Mouse (Mus musculus) embryonic facial prominence, embryonic 12.5 days (tissue): ENCODE results near the gene Snd1. TPM values are rescaled to one million over a fixed set of nuclear protein-coding genes. Genes with fewer than 3 reads are reported as not detected.

Experiments
- ATAC-seq: fragments of 200-750 bp; cut with Nextera tagmentation; 2 replicates; pipeline ENCODE4 v1.8.0; 2017; ENCODE audit not compliant: insufficient number of reproducible peaks, insufficient read depth, low FRiP score, low TSS enrichment
- H3K27ac ChIP-seq: fragments of 300-500 bp; sonication (generic); 2 replicates; pipeline ENCODE4 v1.5.1; 2016; ENCODE audit warnings: mild to moderate bottlenecking
- H3K27me3 ChIP-seq: fragments of 300-500 bp; sonication (generic); 2 replicates; pipeline ENCODE4 v1.6.1; 2016; ENCODE audit warnings: mild to moderate bottlenecking, moderate library complexity
- H3K36me3 ChIP-seq: fragments of 300-500 bp; sonication (generic); 2 replicates; pipeline ENCODE4 v1.6.1; 2016; ENCODE audit warnings: mild to moderate bottlenecking
- H3K4me1 ChIP-seq: fragments of 300-500 bp; sonication (generic); 2 replicates; pipeline ENCODE4 v1.6.1; 2016
- H3K4me2 ChIP-seq: fragments of 300-500 bp; sonication (generic); replicated peaks from 2 replicates; pipeline ENCODE4 v1.6.1; 2016; ENCODE audit warnings: mild to moderate bottlenecking, moderate library complexity
- H3K4me3 ChIP-seq: fragments of 300-500 bp; sonication (generic); 2 replicates; pipeline ENCODE4 v1.5.1; 2016; ENCODE audit warnings: mild to moderate bottlenecking
- H3K9ac ChIP-seq: fragments of 300-500 bp; sonication (generic); 2 replicates; pipeline ENCODE4 v1.6.1; 2016; ENCODE audit warnings: mild to moderate bottlenecking, moderate library complexity
- H3K9me3 ChIP-seq: fragments of 300-500 bp; sonication (generic); 2 replicates; pipeline ENCODE4 v1.6.1; 2016; ENCODE audit warnings: mild to moderate bottlenecking, moderate library complexity
- WGBS: fragments of 180-500 bp; shearing (Covaris S2); methylation state at CpG from one replicate; pipeline ENCODE4 v1.1.7; 2016; 5-methylcytosine and 5-hydroxymethylcytosine counted together
- polyA plus RNA-seq: library from polyadenylated mRNA; unstranded; fragments of >200 nt; fragmentation: Nextera tagmentation; extraction: Ambion mirVana; gene quantifications from 2 replicates; pipeline ENCODE4 v1.2.1, GENCODE M21; 2016

Gene Snd1
- polyA plus RNA-seq, 1 experiment from 2014 or later, result 133 TPM

- H3K27me3 ChIP-seq, result no peaks in the 10 kb centered on the region
Observed at GRCm38 (mm10) chr6:28895004-28895515, 420.1 kb downstream of the Snd1 start.

GRCm38 (mm10) chr6:28895726-28896125 is 420.8 kb downstream of the Snd1 start:
- no peak for ATAC-seq
- H3K27ac ChIP-seq, result no peak overlapping the region
- H3K36me3 ChIP-seq, result peaks cover 7% of the 10 kb centered on the region
- H3K4me2 ChIP-seq, result no peak overlapping the region
- H3K4me1 ChIP-seq, result 0 out of 2 replicates have a peak, but pooled peaks cover 6% of the 10 kb centered on the region
- H3K4me3 ChIP-seq, result no peak overlapping the region
- H3K9me3 ChIP-seq, result no peaks in the 10 kb centered on the region
- H3K9ac ChIP-seq, result no peak overlapping the region
- 72% methylated on average over 6 of the region's 6 CpGs for WGBS
- no peaks in the 10 kb centered on the region for H3K27me3 ChIP-seq

More at GRCm38 (mm10) chr6:28895004-28895515, 420.1 kb downstream of the Snd1 start:
- Histone ChIP-seq H3K4me1 (0 out of 2 replicates have a peak, but pooled peaks cover 6% of the 10 kb centered on the region), H3K9ac (no peak overlapping the region), H3K36me3 (peaks cover 13% of the 10 kb centered on the region), H3K4me3 (no peak overlapping the region), H3K27ac (no peak overlapping the region), H3K9me3 (no peaks in the 10 kb centered on the region), H3K4me2 (no peak overlapping the region)
- 76% methylated on average over 12 of the region's 12 CpGs for WGBS
- no peak for ATAC-seq

GRCm38 (mm10) chr6:28896762-28897320 is 421.9 kb downstream of the Snd1 start:
- ATAC-seq, result no peak

GRCm38 (mm10) chr6:28897326-28898085 is 422.6 kb downstream of the Snd1 start:
- Histone ChIP-seq H3K27ac (no peak overlapping the region), H3K4me2 (no peak overlapping the region), H3K9ac (no peak overlapping the region), H3K9me3 (no peaks in the 10 kb centered on the region), H3K36me3 (no peaks in the 10 kb centered on the region), H3K4me1 (0 out of 2 replicates have a peak, but pooled peaks cover 6% of the 10 kb centered on the region), H3K27me3 (no peaks in the 10 kb centered on the region), H3K4me3 (no peak overlapping the region)
- WGBS, result 60% methylated on average over 11 of the region's 11 CpGs
- no peak for ATAC-seq

More at GRCm38 (mm10) chr6:28896762-28897320, 421.9 kb downstream of the Snd1 start:
- H3K27ac ChIP-seq, result no peak overlapping the region
- H3K36me3 ChIP-seq, result no peaks in the 10 kb centered on the region
- no peaks in the 10 kb centered on the region for H3K9me3 ChIP-seq
- H3K4me3 ChIP-seq, result no peak overlapping the region
- H3K9ac ChIP-seq, result no peak overlapping the region
- 0 out of 2 replicates have a peak, but pooled peaks cover 6% of the 10 kb centered on the region for H3K4me1 ChIP-seq
- WGBS, result 36% methylated on average over 5 of the region's 5 CpGs
- no peak overlapping the region for H3K4me2 ChIP-seq
- H3K27me3 ChIP-seq, result no peaks in the 10 kb centered on the region

GRCm38 (mm10) chr6:28898836-28899235 is 423.9 kb downstream of the Snd1 start:
- Histone ChIP-seq H3K27me3 (no peaks in the 10 kb centered on the region), H3K27ac (no peak overlapping the region), H3K4me3 (no peak overlapping the region), H3K4me1 (0 out of 2 replicates have a peak, but pooled peaks cover 6% of the 10 kb centered on the region), H3K36me3 (no peaks in the 10 kb centered on the region), H3K9ac (no peak overlapping the region), H3K9me3 (no peaks in the 10 kb centered on the region), H3K4me2 (no peak overlapping the region)
- ATAC-seq, result no peak
- 17% methylated on average over 10 of the region's 10 CpGs for WGBS

- no peak for ATAC-seq
- 0 out of 2 replicates have a peak, but pooled peaks cover 6% of the 10 kb centered on the region for H3K4me1 ChIP-seq
- no peaks in the 10 kb centered on the region for H3K27me3 ChIP-seq
- H3K4me3 ChIP-seq, result no peak overlapping the region
- H3K4me2 ChIP-seq, result no peak overlapping the region
- H3K9me3 ChIP-seq, result no peaks in the 10 kb centered on the region
- no peak overlapping the region for H3K27ac ChIP-seq
- WGBS, result 55% methylated on average over 2 of the region's 2 CpGs
- no peak overlapping the region for H3K9ac ChIP-seq
- H3K36me3 ChIP-seq, result no peaks in the 10 kb centered on the region
Observed at GRCm38 (mm10) chr6:28902573-28902972, 427.6 kb downstream of the Snd1 start.

GRCm38 (mm10) chr6:28904417-28904816 is 429.5 kb downstream of the Snd1 start:
- Histone ChIP-seq H3K27me3 (no peaks in the 10 kb centered on the region), H3K36me3 (no peaks in the 10 kb centered on the region), H3K4me1 (no peaks in the 10 kb centered on the region), H3K4me3 (no peak overlapping the region), H3K9me3 (no peaks in the 10 kb centered on the region), H3K27ac (no peak overlapping the region), H3K4me2 (no peak overlapping the region), H3K9ac (no peak overlapping the region)
- 59% methylated on average over 4 of the region's 4 CpGs for WGBS
- ATAC-seq, result no peak

- no peaks in the 10 kb centered on the region for H3K9me3 ChIP-seq
- no peaks in the 10 kb centered on the region for H3K4me1 ChIP-seq
- no peak for ATAC-seq
- no peak overlapping the region for H3K4me2 ChIP-seq
- no peak overlapping the region for H3K9ac ChIP-seq
- H3K4me3 ChIP-seq, result no peak overlapping the region
- 56% methylated on average over 8 of the region's 8 CpGs for WGBS
- no peaks in the 10 kb centered on the region for H3K36me3 ChIP-seq
- H3K27me3 ChIP-seq, result no peaks in the 10 kb centered on the region
- H3K27ac ChIP-seq, result no peak overlapping the region
Observed at GRCm38 (mm10) chr6:28905301-28905700, 430.4 kb downstream of the Snd1 start.

- H3K27ac ChIP-seq, result no peak overlapping the region
- no peak for ATAC-seq
- 79% methylated on average over 15 of the region's 15 CpGs for WGBS
Observed at GRCm38 (mm10) chr6:28909866-28910265, 434.9 kb downstream of the Snd1 start.

GRCm38 (mm10) chr6:28914981-28915380 is 440.0 kb downstream of the Snd1 start:
- no peaks in the 10 kb centered on the region for H3K9me3 ChIP-seq
- peaks cover 9% of the 10 kb centered on the region; the same call in 1 of the 2 replicates for H3K4me1 ChIP-seq
- H3K4me3 ChIP-seq, result no peak overlapping the region
- no peaks in the 10 kb centered on the region for H3K27me3 ChIP-seq
- no peak overlapping the region for H3K9ac ChIP-seq
- no peak overlapping the region for H3K4me2 ChIP-seq
- no peaks in the 10 kb centered on the region for H3K36me3 ChIP-seq
- no peak overlapping the region for H3K27ac ChIP-seq
- WGBS, result 41% methylated on average over 1 of the region's 1 CpGs
- no peak for ATAC-seq

More at GRCm38 (mm10) chr6:28909866-28910265, 434.9 kb downstream of the Snd1 start:
- Histone ChIP-seq H3K4me3 (no peak overlapping the region), H3K27me3 (no peaks in the 10 kb centered on the region), H3K9me3 (no peaks in the 10 kb centered on the region), H3K4me2 (no peak overlapping the region), H3K9ac (no peak overlapping the region), H3K4me1 (no peaks in the 10 kb centered on the region), H3K36me3 (no peaks in the 10 kb centered on the region)

- Histone ChIP-seq H3K36me3 (no peaks in the 10 kb centered on the region), H3K4me3 (no peak overlapping the region), H3K27ac (no peak overlapping the region), H3K9ac (no peak overlapping the region), H3K4me2 (no peak overlapping the region), H3K9me3 (no peaks in the 10 kb centered on the region), H3K27me3 (no peaks in the 10 kb centered on the region), H3K4me1 (peaks cover 9% of the 10 kb centered on the region; the same call in 1 of the 2 replicates)
- WGBS, result 38% methylated on average over 8 of the region's 8 CpGs
- no peak for ATAC-seq
Observed at GRCm38 (mm10) chr6:28916630-28917029, 441.7 kb downstream of the Snd1 start.

GRCm38 (mm10) chr6:28919346-28919745 is 444.4 kb downstream of the Snd1 start:
- H3K9me3 ChIP-seq, result no peaks in the 10 kb centered on the region
- H3K4me3 ChIP-seq, result no peak overlapping the region
- H3K36me3 ChIP-seq, result no peaks in the 10 kb centered on the region
- ATAC-seq, result no peak
- H3K27ac ChIP-seq, result no peak overlapping the region
- H3K27me3 ChIP-seq, result no peaks in the 10 kb centered on the region
- H3K4me2 ChIP-seq, result no peak overlapping the region
- 56% methylated on average over 6 of the region's 6 CpGs for WGBS
- H3K9ac ChIP-seq, result no peak overlapping the region
- H3K4me1 ChIP-seq, result peaks cover 9% of the 10 kb centered on the region; the same call in 1 of the 2 replicates
